Mouse (Mus musculus): ENCODE measurements at regions not wholly inside any gene's neighbourhood (a gene's known extent, or its start where the extent isn't known, plus 50 kb on each side); places are given as distances from the start of the nearest gene placed in this dataset.

- ATAC-seq (ENCODE audit: low read depth) = no peak
- H3K9ac ChIP-seq = peak overlapping the region; percentile 100
- peaks cover 41% of the 10 kb centered on the region for H3K4me1 ChIP-seq (replicated peaks)
- H3K36me3 ChIP-seq = peaks cover 15% of the 10 kb centered on the region
- H3K4me3 ChIP-seq = peak overlapping the region; percentile 90
- no peaks in the 10 kb centered on the region for H3K9me3 ChIP-seq
- no peaks in the 10 kb centered on the region for H3K27me3 ChIP-seq
- peak overlapping the region; percentile 83 for H3K4me2 ChIP-seq
- H3K27ac ChIP-seq (replicated peaks) = peak overlapping the region; percentile 100
- WGBS = 41% methylated on average over 5 of the region's 5 CpGs
Observed at GRCm38 (mm10) chr9:41582711-41583236, 421.3 kb upstream of the Ubash3b start.

- Histone ChIP-seq H3K36me3 (peaks cover 10% of the 10 kb centered on the region), H3K9ac (peak overlapping the region; percentile 100), H3K4me2 (peak overlapping the region; percentile 83), H3K27me3 (no peaks in the 10 kb centered on the region), H3K9me3 (no peaks in the 10 kb centered on the region), H3K4me3 (peak overlapping the region; percentile 90), H3K4me1 (replicated peaks) (peaks cover 41% of the 10 kb centered on the region), H3K27ac (replicated peaks) (peak overlapping the region; percentile 100)
- WGBS = 22% methylated on average over 8 of the region's 8 CpGs
- ATAC-seq (ENCODE audit: low read depth) = no peak
Observed at GRCm38 (mm10) chr9:41582171-41582570, 420.7 kb upstream of the Ubash3b start.

GRCm38 (mm10) chr9:41581741-41582140 is 420.2 kb upstream of the Ubash3b start:
- H3K4me2 ChIP-seq = peak overlapping the region; percentile 83
- ATAC-seq (ENCODE audit: low read depth) = no peak
- H3K27ac ChIP-seq (replicated peaks) = peak overlapping the region; percentile 100
- H3K4me3 ChIP-seq = peak overlapping the region; percentile 90
- no peaks in the 10 kb centered on the region for H3K27me3 ChIP-seq
- H3K36me3 ChIP-seq = peaks cover 6% of the 10 kb centered on the region; the same call in 1 of the 2 replicates
- no peaks in the 10 kb centered on the region for H3K9me3 ChIP-seq
- peaks cover 41% of the 10 kb centered on the region for H3K4me1 ChIP-seq (replicated peaks)
- peak overlapping the region; percentile 100 for H3K9ac ChIP-seq
- WGBS = 16% methylated on average over 9 of the region's 9 CpGs

GRCm38 (mm10) chr9:41581152-41581551 is 419.7 kb upstream of the Ubash3b start:
- Histone ChIP-seq H3K4me3 (peak overlapping the region; percentile 90), H3K4me1 (replicated peaks) (peaks cover 41% of the 10 kb centered on the region), H3K4me2 (peak overlapping the region; percentile 83), H3K27me3 (no peaks in the 10 kb centered on the region), H3K9ac (peak overlapping the region; percentile 100), H3K27ac (replicated peaks) (peak overlapping the region; percentile 100), H3K9me3 (no peaks in the 10 kb centered on the region), H3K36me3 (0 out of 2 replicates have a peak, but pooled peaks cover under 1% of the 10 kb centered on the region)
- no peak for ATAC-seq (ENCODE audit: low read depth)
- 1% methylated on average over 14 of the region's 14 CpGs for WGBS

- Histone ChIP-seq H3K36me3 (no peaks in the 10 kb centered on the region), H3K4me1 (replicated peaks) (peaks cover 41% of the 10 kb centered on the region), H3K27ac (replicated peaks) (peak overlapping the region; percentile 100), H3K4me3 (peak overlapping the region; percentile 90), H3K9ac (peak overlapping the region; percentile 100), H3K4me2 (peak overlapping the region; percentile 83), H3K27me3 (no peaks in the 10 kb centered on the region), H3K9me3 (no peaks in the 10 kb centered on the region)
- under 1% methylated on average over 13 of the region's 13 CpGs for WGBS
- ATAC-seq (ENCODE audit: low read depth) = peak; percentile 53; the same call in 1 of the 2 replicates
Observed at GRCm38 (mm10) chr9:41580611-41581041, 419.1 kb upstream of the Ubash3b start.

GRCm38 (mm10) chr9:41580067-41580466 is 418.6 kb upstream of the Ubash3b start:
- Histone ChIP-seq H3K4me1 (replicated peaks) (peaks cover 43% of the 10 kb centered on the region), H3K9me3 (no peaks in the 10 kb centered on the region), H3K27ac (replicated peaks) (peak overlapping the region; percentile 100), H3K4me2 (peak overlapping the region; percentile 83), H3K36me3 (no peaks in the 10 kb centered on the region), H3K27me3 (no peaks in the 10 kb centered on the region), H3K9ac (peak overlapping the region; percentile 100), H3K4me3 (peak overlapping the region; percentile 90)
- ATAC-seq (ENCODE audit: low read depth) = peak; percentile 28
- WGBS = 2% methylated on average over 4 of the region's 4 CpGs

- Histone ChIP-seq H3K27ac (replicated peaks) (peak overlapping the region; percentile 100), H3K4me1 (replicated peaks) (peaks cover 50% of the 10 kb centered on the region), H3K27me3 (no peaks in the 10 kb centered on the region), H3K9ac (peak overlapping the region; percentile 100), H3K36me3 (no peaks in the 10 kb centered on the region), H3K4me3 (peak overlapping the region; percentile 90), H3K4me2 (peak overlapping the region; percentile 83), H3K9me3 (no peaks in the 10 kb centered on the region)
- peak; percentile 75 for ATAC-seq (ENCODE audit: low read depth)
- WGBS = 25% methylated on average over 13 of the region's 13 CpGs
Observed at GRCm38 (mm10) chr9:41579107-41580014, 417.9 kb upstream of the Ubash3b start.

GRCm38 (mm10) chr9:41578221-41579106 is 417.0 kb upstream of the Ubash3b start:
- ATAC-seq (ENCODE audit: low read depth) = no peak
- Histone ChIP-seq H3K4me1 (replicated peaks) (peaks cover 51% of the 10 kb centered on the region), H3K4me2 (peak overlapping the region; percentile 83), H3K27ac (replicated peaks) (peak overlapping the region; percentile 100), H3K4me3 (peak overlapping the region; percentile 90), H3K27me3 (no peaks in the 10 kb centered on the region), H3K36me3 (no peaks in the 10 kb centered on the region), H3K9me3 (no peaks in the 10 kb centered on the region), H3K9ac (peak overlapping the region; percentile 100)
- 55% methylated on average over 14 of the region's 14 CpGs for WGBS

GRCm38 (mm10) chr9:41577760-41578159 is 416.3 kb upstream of the Ubash3b start:
- Histone ChIP-seq H3K27ac (replicated peaks) (peak overlapping the region; percentile 100), H3K27me3 (no peaks in the 10 kb centered on the region), H3K9me3 (no peaks in the 10 kb centered on the region), H3K4me1 (replicated peaks) (peaks cover 51% of the 10 kb centered on the region), H3K4me2 (peak overlapping the region; percentile 83), H3K9ac (peak overlapping the region; percentile 100), H3K4me3 (peak overlapping the region; percentile 90; the same call in 1 of the 2 replicates), H3K36me3 (no peaks in the 10 kb centered on the region)
- 62% methylated on average over 1 of the region's 1 CpGs for WGBS
- no peak for ATAC-seq (ENCODE audit: low read depth)

- Histone ChIP-seq H3K4me2 (no peak overlapping the region), H3K27ac (replicated peaks) (peak overlapping the region; percentile 53), H3K27me3 (no peaks in the 10 kb centered on the region), H3K4me3 (no peak overlapping the region), H3K9me3 (no peaks in the 10 kb centered on the region), H3K9ac (no peak overlapping the region), H3K36me3 (0 out of 2 replicates have a peak, but pooled peaks cover 1% of the 10 kb centered on the region), H3K4me1 (replicated peaks) (peaks cover 51% of the 10 kb centered on the region)
- 22% methylated on average over 5 of the region's 5 CpGs for WGBS
- no peak for ATAC-seq (ENCODE audit: low read depth)
Observed at GRCm38 (mm10) chr9:41575826-41576225, 414.3 kb upstream of the Ubash3b start.

GRCm38 (mm10) chr9:41570262-41570661 is 408.8 kb upstream of the Ubash3b start:
- H3K9me3 ChIP-seq = no peaks in the 10 kb centered on the region
- no peak for ATAC-seq (ENCODE audit: low read depth)
- 79% methylated on average over 4 of the region's 4 CpGs for WGBS
- no peak overlapping the region for H3K4me3 ChIP-seq
- no peak overlapping the region for H3K4me2 ChIP-seq
- H3K36me3 ChIP-seq = 0 out of 2 replicates have a peak, but pooled peaks cover 4% of the 10 kb centered on the region
- H3K9ac ChIP-seq = no peak overlapping the region
- H3K4me1 ChIP-seq (replicated peaks) = peaks cover 19% of the 10 kb centered on the region
- no peaks in the 10 kb centered on the region for H3K27me3 ChIP-seq
- H3K27ac ChIP-seq (replicated peaks) = no peak overlapping the region; the same call in 1 of the 2 replicates

All from neural tube, embryonic 13.5 days (tissue).